Mouse (Mus musculus) spleen, adult 12 weeks (tissue): Measurements from ENCODE around the gene G3bp1.

Experiments
- DNase-seq: peaks from one replicate; pipeline ENCODE4 v3.0.0; 2022; ENCODE audit warnings: low spot score

Gene G3bp1

DNA sequence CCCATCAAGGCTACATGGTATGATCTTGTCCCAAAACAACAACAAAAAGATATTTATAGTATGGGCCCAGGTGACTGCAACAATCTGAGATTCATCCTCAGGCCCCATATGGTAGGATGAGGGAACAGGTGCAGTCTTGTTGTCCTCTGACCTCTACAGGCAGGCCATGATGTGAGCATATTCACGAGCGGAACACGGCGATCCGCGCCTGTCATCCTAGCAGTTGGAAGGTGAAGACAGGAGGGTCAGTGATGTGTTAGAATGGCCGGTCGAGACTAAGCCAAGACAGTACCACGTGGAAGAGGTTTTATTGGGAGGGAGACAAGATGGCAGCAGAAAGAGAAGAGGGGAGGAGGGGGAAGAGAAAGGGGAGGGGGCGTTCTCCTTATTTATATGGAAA is 4.8 kb upstream of the G3bp1 start:
- DNase-seq, result no peak

- no peak for DNase-seq
These were observed 4.3 kb upstream of the G3bp1 start for GRCm38 (mm10) chr11:55465177-55465576.

DNA sequence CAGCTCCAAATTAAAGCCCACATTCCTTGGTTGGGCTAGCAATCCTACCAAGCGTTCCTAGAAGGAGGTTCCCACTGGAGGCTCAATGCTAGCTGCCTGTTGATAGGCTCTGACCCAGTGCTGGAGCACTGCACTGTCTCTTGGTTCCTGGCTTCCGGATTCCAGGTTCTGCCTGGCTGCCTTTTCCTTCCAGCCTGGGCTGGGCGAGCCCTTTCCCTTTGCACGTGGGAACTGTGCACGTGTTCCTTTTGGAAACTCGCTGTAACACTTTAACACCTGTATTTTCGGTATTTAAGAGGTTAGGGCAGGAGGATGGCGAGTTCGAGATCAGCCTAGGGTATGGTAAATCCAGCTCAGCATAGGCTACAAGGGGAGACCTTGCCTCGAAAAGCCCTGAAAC is 1.5 kb upstream of the G3bp1 start:
- DNase-seq, result no peak

- no peak for DNase-seq
These were observed 856 bp upstream of the G3bp1 start for GRCm38 (mm10) chr11:55468611-55469047.

DNA sequence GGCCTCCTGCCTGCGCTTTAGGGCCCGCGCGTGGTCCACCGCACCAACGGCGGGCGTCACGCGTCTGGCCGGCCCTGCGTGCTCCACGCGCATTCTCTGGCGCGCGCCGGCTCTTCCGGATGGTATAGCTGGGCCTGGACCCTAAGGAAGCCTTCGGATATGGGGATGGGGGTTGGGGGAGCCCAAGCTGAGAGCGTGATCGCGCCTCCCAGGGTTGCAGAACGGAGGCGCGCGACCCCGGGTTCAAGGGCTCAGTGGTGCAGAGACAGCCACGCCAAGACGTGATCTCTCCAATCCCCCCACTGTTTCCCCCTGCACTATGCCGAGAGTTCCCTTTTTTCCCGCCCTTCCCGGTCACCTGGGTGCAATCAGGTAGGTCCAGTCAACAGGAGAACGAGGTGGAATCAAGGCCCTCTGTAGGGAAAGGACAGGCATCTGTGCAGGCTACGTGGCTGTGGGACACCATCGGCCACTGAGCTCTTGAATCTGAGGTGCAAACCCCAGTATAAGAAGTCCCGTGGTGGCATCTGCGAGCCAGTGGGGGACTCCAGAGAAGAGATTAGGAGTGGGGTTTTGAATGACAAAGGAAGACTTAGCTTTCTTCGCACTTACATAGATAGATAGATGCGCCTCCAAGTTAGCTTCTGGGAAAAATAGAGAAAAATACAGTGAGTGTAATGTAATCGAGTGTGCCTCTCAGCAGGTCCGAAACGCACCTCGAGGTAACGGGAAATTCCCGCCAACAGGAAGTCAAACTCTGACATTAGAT is 622 bp downstream of the G3bp1 start:
- peak; percentile 25 for DNase-seq

- DNase-seq, result no peak
These were observed 1.3 kb downstream of the G3bp1 start for GRCm38 (mm10) chr11:55470761-55471160.

DNA sequence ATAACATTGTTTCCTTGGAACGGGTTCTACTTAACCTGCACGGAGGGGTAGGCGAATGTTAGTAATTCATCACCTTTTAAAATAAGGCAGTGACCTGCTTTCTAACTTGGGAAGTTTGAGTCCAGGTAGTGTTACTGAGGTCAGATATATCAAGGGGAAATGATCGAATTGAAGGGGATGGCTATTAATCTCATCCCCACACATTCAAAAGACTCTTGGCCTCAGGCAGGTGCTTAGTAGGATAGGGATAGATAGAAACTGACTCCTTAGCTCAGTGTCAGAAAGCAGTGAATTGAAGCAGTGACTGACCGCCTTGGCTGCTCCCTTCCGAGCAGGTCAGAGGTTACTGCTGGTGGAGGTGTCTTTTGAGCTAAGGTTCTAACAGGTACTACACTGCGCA is 2.0 kb downstream of the G3bp1 start:
- DNase-seq, result no peak

DNA sequence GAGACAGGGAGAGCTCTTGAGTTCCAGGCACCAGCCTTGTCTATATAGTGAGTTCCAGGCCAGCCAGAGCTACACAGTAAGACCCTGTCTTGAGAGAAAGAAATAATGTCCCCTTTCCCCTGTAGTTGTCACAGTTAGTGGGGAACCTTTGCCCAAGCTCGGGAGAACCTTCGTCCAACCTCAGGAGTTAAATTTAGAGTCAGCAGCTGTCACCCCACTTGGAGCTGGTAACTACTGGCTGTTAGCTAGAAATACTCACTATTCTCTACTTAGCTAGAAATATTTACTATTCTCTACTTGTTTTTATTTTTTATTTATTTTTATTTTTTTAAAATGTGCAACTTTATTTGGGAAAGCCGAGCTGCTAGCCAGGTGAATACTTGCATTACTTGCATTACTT is 3.7 kb downstream of the G3bp1 start:
- no peak for DNase-seq

DNA sequence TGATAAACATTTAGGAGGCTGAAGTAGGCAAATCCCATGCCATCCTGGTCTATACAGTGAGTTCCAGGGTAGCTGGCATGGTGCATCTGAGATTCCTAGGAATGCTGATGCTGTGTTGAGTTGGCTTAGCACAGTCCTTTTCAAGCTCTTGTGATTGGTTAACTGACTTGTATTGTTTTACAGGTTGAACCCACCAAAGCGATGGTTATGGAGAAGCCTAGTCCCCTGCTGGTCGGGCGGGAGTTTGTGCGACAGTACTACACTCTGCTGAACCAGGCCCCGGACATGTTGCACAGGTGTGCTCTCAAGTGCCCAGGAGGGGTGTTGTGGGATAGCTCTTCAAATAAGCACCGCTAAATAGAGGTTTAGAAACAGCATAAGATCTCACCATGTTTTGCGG is 16.0 kb downstream of the G3bp1 start:
- DNase-seq, result no peak

- DNase-seq, result no peak
These were observed 26.7 kb downstream of the G3bp1 start for GRCm38 (mm10) chr11:55496158-55496557.

GRCm38 (mm10) chr11:55497885-55498284 is 28.4 kb downstream of the G3bp1 start:
- DNase-seq, result peak; percentile 34

DNA sequence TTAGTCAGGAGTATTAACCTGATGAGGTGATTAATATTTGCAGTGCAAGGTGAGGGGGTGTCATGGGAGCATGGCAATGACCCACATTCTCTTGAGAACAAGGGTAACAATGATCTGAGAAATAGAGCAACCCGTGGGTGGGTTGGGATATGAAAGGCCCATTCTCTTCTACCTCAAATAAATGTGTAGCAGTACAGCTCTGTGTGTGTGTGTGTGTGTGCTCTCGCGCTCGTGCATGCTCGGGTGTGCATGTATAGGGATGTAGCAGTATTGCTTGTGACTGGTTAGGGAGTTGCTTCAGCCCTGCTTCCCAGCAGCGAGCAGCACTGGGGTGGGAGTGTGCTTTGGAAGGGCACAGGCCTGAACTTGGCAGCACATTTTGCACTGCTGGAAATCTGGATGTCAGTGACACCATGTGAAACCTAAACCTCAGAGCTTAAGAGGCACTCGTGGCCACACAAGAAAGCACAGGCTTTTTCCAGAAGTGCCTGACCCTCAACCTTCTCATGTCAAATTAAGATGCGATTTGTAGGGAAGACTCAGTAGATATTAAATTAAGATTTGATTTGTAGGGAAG is 32.6 kb downstream of the G3bp1 start:
- no peak for DNase-seq

DNA sequence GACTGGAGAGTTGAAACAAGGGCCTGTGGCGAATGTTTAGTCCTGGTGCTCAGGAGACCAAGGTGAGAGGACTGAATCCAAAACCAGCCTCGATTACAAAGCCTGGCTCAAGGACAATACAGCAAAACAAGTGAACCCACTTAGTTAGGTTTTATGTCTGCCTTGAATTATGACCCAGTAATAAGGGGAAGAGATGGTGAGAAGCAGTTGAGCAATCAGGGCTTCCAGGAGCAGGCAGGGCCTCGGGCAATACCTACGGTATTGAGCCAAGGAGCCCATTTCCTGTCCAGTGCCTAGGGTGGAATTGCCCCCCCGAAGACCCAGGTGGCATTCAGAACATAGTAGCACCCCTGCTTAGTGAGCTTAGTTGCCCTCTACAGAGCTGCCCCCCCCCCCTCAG is 33.4 kb downstream of the G3bp1 start:
- no peak for DNase-seq

- no peak for DNase-seq
These were observed 36.0 kb downstream of the G3bp1 start for GRCm38 (mm10) chr11:55505485-55505884.

GRCm38 (mm10) chr11:55511374-55511773 is 41.9 kb downstream of the G3bp1 start:
- DNase-seq, result no peak

GRCm38 (mm10) chr11:55517666-55518065 is 48.2 kb downstream of the G3bp1 start:
- DNase-seq, result no peak

GRCm38 (mm10) chr11:55518806-55519674 is 49.6 kb downstream of the G3bp1 start:
- peak; percentile 7 for DNase-seq

GRCm38 (mm10) chr11:55530741-55531140 is 61.3 kb downstream of the G3bp1 start:
- no peak for DNase-seq

DNA sequence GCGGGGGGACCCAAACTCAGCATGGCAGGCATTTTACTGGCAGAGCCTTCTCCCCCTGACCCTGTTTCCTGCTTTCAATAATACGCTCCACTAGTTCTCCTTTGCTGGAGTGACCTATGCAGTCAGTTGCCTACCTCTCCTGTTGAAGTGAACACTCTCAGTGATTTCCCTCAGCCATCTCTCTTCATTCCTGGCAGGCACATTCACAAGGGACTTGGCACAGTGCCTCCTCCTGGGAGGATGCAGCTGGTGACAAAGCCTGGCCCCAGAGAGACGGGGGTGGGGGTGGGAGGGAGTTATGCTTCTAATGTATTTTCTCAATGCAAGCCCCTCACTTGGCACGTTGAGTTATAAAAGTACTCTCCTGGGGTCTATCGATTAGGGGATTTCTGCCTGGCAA is 63.9 kb downstream of the G3bp1 start:
- no peak for DNase-seq

DNA sequence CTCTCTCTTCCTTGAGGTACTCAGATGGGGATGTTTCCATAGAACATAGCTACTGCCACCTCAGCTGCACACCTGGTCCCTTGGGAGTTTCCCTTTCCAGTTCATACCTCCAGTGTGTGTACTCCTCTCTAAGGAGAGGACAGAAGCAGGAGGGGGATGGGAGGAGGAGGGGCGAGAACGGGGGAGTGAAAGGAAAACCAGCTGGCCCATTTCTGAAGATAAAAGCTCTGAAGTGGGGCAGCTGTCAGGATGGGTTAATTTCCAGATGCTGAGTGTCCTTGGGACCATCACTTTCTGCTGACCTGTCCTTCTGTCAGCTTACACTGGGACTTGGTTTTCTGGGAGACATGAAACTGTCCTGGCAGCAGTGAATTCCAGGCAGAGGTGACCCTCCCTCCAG is 65.3 kb downstream of the G3bp1 start:
- no peak for DNase-seq

DNA sequence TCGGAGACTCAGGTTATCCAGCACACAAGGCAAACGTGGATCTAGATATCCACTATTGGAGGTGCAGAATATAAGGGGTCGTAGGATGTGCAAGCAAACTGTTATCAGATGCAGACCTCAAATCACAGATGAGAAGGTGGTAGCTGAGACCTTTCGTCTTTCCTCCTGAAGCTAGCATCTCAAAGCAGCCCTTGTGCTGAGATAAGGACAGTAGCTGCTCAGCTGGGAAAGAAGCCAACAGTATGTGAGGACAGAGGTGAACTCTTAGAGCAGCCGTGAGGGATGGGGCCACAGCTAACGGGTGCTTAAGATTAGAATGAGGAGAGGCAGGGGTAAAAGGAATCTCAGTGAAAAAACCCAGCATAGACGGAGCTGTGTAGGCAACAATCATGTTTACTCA is 72.6 kb downstream of the G3bp1 start:
- DNase-seq, result no peak

DNA sequence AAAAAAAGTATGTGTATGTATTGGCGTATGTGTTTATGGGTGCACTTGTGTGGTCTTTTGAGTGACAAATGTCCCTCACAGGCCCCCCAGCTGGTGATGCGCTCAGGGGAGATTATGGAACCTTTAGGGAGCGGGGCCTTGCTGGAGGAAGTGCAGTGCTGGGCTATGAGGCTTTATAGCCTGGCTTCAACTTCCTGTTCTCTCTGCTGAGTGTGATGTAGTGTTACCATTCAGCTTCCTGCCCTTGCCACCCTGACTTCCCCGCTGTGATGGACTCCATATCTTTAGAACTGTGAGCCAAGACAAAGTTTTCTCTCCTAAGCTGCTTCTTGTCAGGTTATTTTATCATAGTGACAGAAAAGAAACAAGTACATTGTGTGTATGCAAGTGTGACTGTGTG is 73.2 kb downstream of the G3bp1 start:
- DNase-seq, result no peak

DNA sequence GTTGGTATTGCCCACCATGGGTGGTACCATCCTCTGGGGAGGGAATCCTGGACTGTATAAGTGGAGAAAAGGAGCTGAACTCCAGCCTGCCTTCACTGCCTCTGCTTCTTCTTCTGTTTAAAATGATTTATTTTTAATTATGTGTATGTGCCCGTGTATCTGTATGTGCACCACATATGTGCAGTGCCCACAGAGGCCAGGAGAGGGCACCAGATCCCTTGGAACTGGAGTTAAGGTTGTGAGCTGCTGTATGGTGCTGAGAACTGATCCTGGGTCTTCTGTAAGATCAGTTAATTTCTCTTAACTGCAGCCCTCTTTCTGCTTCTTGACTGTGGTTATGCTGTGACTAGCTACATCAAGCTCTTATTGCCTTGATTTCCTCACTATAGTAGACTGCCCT is 76.2 kb downstream of the G3bp1 start:
- no peak for DNase-seq
